Mouse (Mus musculus) urinary bladder, postnatal 14 days (tissue): ENCODE measurements around the gene BC005537.
A peak's percentile ranks its signal among the peaks of the same experiment; 100 is the strongest.

ENCODE experiments used
- DNase-seq: peaks from one replicate; pipeline ENCODE4 v3.0.0; 2021; ENCODE audit warnings: low spot score

BC005537 gene

DNA sequence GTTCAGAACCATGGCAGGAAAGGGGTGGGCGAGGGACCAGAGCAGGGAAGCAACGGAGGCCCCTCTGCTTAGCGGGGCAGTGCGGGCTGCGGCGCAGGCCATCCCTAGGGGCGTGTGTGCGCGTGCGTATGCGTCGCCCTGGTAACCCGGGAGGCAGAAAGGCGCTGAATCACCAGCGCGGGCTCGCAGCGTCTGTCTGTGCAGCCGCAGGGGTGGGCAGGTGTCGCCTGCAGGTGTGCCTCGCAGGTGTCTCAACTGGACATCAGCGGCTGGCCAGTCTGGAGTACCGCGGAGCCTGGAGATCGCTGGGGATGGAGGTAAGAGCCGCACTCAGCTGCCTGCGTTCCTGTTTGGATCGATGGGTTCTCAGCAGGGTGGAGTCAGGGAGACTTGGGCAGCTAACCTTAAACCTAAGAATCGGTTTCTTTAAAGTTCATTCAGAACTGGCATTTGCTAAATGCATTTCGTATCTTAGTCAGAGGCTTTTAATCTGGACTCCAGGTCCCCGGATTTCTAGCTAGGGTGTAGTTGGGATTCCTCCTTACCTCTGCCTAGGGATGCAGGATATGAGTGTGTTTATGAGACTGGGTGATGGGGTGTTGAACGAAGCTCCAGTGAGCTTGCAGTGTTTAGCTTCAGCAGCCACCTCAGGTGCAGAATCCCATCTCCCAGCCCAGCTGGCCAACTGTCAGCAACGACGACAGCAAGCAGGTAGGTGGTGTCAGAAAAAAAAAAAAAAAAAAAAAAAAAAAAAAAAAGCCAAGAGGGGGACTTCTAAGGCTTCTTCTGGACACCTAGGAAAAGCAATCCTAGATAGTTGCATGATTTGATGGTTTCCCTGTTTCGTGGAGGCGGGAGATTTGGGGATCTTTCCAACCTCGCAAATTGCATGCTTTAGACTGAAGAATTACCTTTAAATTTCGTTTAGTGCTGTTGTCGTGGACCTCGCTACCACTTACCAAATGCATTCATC is 43.8 kb downstream of the BC005537 start, which contains the start of gene D130043K22Rik:
D130043K22Rik (plus strand) TSS at position 153 of the 973 bp plus-strand sequence.
- peak; percentile 28 for DNase-seq

DNA sequence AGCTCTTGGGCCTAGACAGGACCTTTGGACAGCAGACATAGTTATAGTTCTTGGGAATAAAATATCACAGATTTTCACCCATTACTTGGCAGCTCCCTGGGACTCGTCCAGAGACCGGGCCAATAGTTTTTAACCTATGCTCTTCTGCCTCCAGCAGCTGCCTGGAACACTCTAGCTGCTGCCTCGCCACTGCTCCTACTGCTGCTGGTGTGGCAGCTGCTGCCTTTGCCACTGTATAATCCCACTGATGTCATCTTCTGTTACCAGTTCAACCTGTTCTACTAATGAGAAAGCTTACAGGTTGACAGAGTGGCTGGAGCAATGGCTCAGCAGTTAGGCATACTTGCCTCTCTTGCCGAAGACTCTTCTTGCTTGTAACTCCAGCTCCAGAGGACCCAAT is 47.9 kb downstream of the BC005537 start:
- no peak for DNase-seq

DNA sequence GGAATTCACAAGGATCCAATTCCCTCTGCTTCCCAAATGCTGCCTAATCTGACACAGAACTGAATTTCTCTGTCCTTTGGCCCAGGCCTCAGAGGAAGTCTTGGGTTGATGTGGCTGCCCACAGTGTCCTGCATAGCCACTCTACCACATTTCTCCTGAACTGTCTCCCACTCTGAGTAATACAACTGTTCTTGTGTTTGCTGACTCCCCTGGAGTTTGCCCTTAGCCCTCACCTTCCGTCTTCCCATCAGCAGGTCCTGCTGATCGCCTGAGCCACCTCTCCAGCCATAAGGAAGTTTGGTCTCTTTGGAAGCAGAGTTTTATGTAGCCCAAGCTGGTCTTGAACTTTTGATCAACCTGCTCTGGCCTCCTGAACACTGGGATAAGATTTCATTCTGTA is 50.5 kb downstream of the BC005537 start:
- no peak for DNase-seq

DNA sequence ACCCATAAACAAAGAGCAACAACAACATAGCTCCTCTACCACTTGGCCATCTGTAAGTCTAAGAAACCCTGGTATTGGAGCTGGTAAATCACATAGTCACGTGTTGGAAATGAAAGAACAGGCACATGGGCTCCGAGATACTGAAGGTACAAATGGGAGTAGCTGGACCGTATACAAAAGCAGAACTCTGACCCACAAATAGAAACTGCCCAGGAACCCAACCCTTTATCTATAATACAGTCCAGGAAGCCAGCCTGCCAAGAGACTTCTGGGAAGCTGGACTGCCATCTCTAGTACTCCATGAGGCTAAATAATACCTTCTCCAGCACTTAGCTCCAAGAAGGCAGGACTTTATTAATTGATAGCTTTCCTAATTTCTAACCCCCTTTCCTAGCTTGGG is 51.1 kb downstream of the BC005537 start:
- no peak for DNase-seq

GRCm38 (mm10) chr13:24859115-24859514 is 57.7 kb downstream of the BC005537 start:
- DNase-seq: no peak

- no peak for DNase-seq
Observed at GRCm38 (mm10) chr13:24861084-24861483, 59.6 kb downstream of the BC005537 start.

GRCm38 (mm10) chr13:24862021-24862420 is 60.6 kb downstream of the BC005537 start:
- no peak for DNase-seq

GRCm38 (mm10) chr13:24862520-24862919 is 61.1 kb downstream of the BC005537 start:
- DNase-seq: peak; percentile 53
